Mouse (Mus musculus) heart, postnatal 25 days (tissue): ENCODE results near the gene Jarid2. TPM values are rescaled to one million over a fixed set of nuclear protein-coding genes. Genes with fewer than 3 reads are reported as not detected.
"Not testable (repeated sequence)": the region's sequence is repeated elsewhere in the genome, so short reads cannot be mapped to it uniquely, and the experiment has no call there.

ENCODE experiments used
- DNase-seq: peaks from one replicate; pipeline ENCODE4 v3.0.0; 2022; ENCODE audit warnings: low spot score
- intact Hi-C: fragments of 180-260 bp; cut with DNase I; formaldehyde crosslinking; loops from one replicate; pipeline ENCODE4 v1.15.1; 2025
- total RNA-seq, 2 experiments: library from RNA; stranded (reverse); gene quantifications; 2 replicates each; pipeline ENCODE4 v1.2.3; 2021

The Jarid2 gene
- total RNA-seq, 2 experiments from 2014 or later = 32.5 to 33.2 TPM

- intact Hi-C loops = no loop called here
- no peak for DNase-seq
Measured at GRCm38 (mm10) chr13:44812381-44812780, 83.1 kb downstream of the Jarid2 start.

- peak; percentile 29 for DNase-seq
- intact Hi-C loops = no loop called here
Measured at GRCm38 (mm10) chr13:44819400-44819799, 90.1 kb downstream of the Jarid2 start.

- intact Hi-C loops = no loop called here
- DNase-seq = no peak
Measured at GRCm38 (mm10) chr13:44822578-44822977, 93.3 kb downstream of the Jarid2 start.

GRCm38 (mm10) chr13:44828903-44829302, 99.6 kb downstream of the Jarid2 start:
- intact Hi-C loops = no loop called here
- DNase-seq = no peak

- no peak for DNase-seq
- intact Hi-C loops = loop anchor here (2.0 to 10.0 kb wide), 5 partner anchors 35 to 1037 kb away; no protein-coding TSS in a partner anchor
Measured at GRCm38 (mm10) chr13:44832104-44832503, 102.8 kb downstream of the Jarid2 start.

GRCm38 (mm10) chr13:44832866-44833265, 103.6 kb downstream of the Jarid2 start:
- no peak for DNase-seq
- intact Hi-C loops = loop anchor here (2.0 to 10.0 kb wide), 5 partner anchors 36 to 1038 kb away; no protein-coding TSS in a partner anchor

GRCm38 (mm10) chr13:44833353-44833752, 104.1 kb downstream of the Jarid2 start:
- no peak for DNase-seq
- intact Hi-C loops = loop anchor here (2.0 to 10.0 kb wide), 5 partner anchors 36 to 1039 kb away; no protein-coding TSS in a partner anchor

GRCm38 (mm10) chr13:44837445-44837844, 108.2 kb downstream of the Jarid2 start:
- intact Hi-C loops = loop anchor here (10.0 kb wide), 1 partner anchor 973 kb away; no protein-coding TSS in a partner anchor
- DNase-seq = no peak

- intact Hi-C loops = loop anchor here (5.0 to 10.0 kb wide), 2 partner anchors 72 to 975 kb away; no protein-coding TSS in a partner anchor
- DNase-seq = peak; percentile 68
Measured at GRCm38 (mm10) chr13:44839866-44840835, 110.9 kb downstream of the Jarid2 start.

GRCm38 (mm10) chr13:44851426-44851825, 122.2 kb downstream of the Jarid2 start:
- intact Hi-C loops = no loop called here
- DNase-seq = no peak

- intact Hi-C loops = no loop called here
- no peak for DNase-seq
Measured at GRCm38 (mm10) chr13:44852024-44852423, 122.8 kb downstream of the Jarid2 start.

- intact Hi-C loops = no loop called here
- DNase-seq = no peak
Measured at GRCm38 (mm10) chr13:44865566-44865965, 136.3 kb downstream of the Jarid2 start.

GRCm38 (mm10) chr13:44868037-44868650, 138.9 kb downstream of the Jarid2 start:
- intact Hi-C loops = no loop called here
- no peak for DNase-seq

- peak; percentile 89 for DNase-seq
- intact Hi-C loops = not testable (repeated sequence)
Measured at GRCm38 (mm10) chr13:44869418-44870119, 140.3 kb downstream of the Jarid2 start.

- intact Hi-C loops = no loop called here
- no peak for DNase-seq
Measured at GRCm38 (mm10) chr13:44876799-44877198, 147.5 kb downstream of the Jarid2 start.

GRCm38 (mm10) chr13:44881001-44881400, 151.7 kb downstream of the Jarid2 start:
- no peak for DNase-seq
- intact Hi-C loops = no loop called here

GRCm38 (mm10) chr13:44886221-44886620, 156.9 kb downstream of the Jarid2 start:
- intact Hi-C loops = no loop called here
- DNase-seq = no peak

GRCm38 (mm10) chr13:44890612-44891011, 161.3 kb downstream of the Jarid2 start:
- DNase-seq = no peak

GRCm38 (mm10) chr13:44891813-44892730, 162.8 kb downstream of the Jarid2 start:
- intact Hi-C loops = no loop called here
- no peak for DNase-seq

More at GRCm38 (mm10) chr13:44890612-44891011, 161.3 kb downstream of the Jarid2 start:
- intact Hi-C loops = no loop called here
